Mouse (Mus musculus): Measurements from ENCODE around the gene Eomes.

Eomes gene

GRCm38 (mm10) chr9:118477961-118478360, at the start of gene Eomes:
Gene Eomes (plus strand): TSS chr9:118478212.
- DNase-seq: no peak

GRCm38 (mm10) chr9:118444809-118445208, 33.2 kb upstream of the Eomes start:
- no peak for DNase-seq

DNA sequence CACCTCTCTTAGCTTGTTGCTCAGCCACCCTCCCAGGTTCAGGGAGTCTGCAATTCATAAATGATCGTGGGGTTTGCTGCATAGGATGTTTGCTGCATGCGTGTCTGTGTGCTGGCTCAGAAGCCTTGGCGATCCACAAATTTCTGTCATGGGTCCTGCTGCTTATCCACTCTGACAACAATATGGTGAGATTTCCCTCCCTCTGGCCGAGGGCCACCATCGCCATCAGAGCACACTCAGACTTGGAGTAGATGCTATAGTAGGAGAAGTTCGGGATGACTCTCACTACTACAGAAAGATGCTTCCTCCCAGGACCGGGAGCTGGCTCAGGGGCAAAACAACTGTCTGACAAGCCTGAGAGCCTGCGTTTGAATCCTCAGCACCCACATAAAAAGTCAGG, 28.7 kb upstream of the Eomes start:
- no peak for DNase-seq

DNA sequence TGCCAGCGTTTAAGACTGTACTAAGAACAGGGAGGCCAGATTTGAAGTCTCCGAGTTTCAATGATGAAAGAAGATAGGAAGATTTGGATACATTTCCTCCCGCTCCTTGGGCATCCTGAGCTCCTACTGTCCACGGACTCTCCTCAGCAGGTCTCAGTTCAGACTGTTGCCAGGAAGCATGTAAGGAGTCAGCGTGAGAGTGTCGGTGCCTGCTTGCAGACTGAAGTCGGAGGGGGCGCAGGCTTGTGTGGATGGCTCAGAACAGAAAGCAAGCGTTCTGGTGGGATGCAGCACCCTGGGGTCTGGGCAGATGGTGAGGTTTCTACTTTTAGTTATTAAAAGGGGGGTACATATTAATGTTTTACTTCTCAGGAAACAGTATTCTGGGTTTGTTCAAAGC, 24.6 kb upstream of the Eomes start:
- DNase-seq: no peak

DNA sequence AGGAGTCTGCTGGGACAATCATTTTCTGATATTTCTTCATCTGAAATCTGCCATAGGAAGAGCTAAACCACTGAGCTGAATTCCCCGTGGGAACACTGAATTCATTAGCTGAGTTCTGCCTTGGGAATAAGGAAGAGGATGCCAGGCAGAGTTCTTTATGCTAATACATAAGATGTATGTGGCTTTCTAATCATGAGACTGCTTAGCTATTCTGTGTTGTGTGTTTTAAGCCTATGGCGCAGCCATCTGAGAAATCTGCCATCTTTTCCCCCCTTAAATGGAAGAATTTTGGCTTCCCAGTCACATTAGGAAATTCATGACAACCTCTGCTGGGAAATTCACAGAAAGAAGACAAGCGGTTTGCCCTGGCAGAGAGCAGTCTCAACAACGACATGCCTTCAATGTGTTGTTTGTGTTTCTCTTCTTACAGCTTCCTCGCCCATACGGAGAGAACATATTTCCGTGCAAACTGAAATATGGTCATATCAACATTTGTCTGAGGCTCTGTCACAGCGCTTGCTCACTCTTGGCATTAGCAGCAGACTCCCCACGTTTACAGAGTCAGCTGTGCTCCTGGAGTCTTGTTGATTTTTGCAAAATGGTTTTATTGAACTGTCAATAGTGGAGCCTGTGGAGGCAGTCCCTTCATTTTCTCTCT, 22.7 kb upstream of the Eomes start:
- DNase-seq: no peak

DNA sequence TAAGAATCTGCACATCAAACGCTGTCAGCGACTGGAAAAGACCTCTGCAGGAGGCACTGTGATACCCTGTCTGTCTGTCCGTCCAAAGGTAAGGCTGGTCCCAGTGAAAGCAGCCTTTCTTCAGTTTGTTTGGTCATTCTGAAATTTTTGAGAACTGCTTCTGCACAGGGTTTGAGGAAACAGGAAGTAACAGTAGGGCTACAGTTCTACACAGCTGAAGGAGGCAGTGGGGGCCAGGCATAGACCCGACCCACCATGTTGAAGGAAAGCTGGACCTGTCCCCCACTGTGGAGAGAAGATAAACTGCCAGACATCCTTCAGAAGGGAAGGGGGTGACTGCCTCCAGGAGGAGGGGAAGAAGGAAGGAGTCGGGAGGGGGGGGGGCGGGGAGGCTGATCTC, 21.6 kb upstream of the Eomes start:
- DNase-seq: no peak

DNA sequence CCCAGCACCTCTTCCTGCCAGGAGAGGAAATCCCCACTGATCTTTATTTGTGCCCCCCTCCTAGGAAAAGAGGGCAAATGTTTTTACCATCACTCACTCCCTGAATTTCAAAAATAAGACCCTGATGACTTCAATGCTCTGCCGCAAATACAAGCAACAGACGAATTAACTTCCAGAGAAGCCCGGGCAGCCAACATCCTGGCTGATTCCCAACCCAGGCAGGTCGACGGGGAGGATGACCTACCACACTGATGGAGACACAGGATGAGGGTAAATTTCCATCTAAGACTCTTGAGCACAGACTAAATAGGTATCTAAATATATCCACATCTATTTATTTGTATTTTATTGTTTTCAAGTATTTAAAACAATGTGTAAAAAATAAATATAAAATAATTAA, 20.0 kb upstream of the Eomes start:
- DNase-seq: no peak

- no peak for DNase-seq
Observed at GRCm38 (mm10) chr9:118464031-118464430, 14.0 kb upstream of the Eomes start.

DNA sequence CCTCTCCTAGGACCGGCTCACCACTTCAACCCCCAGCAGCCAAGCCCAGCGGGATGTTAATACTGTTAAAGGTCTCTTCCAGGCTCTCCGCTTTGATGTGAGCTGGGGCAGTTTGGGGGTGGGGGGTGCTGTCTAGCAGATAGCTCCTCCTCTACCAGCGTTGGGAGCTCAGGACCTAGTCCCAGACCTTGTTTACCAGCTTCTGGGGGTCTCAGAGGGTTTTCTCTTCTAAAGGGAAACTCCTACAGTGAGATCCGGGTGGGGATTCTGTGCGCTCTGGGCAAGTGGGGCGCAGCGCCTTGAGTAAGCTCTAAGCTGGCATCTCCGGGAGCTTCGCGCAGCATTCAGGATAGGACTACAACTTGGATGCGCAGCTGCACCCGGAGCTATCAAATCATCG, 9.7 kb upstream of the Eomes start:
- no peak for DNase-seq

DNA sequence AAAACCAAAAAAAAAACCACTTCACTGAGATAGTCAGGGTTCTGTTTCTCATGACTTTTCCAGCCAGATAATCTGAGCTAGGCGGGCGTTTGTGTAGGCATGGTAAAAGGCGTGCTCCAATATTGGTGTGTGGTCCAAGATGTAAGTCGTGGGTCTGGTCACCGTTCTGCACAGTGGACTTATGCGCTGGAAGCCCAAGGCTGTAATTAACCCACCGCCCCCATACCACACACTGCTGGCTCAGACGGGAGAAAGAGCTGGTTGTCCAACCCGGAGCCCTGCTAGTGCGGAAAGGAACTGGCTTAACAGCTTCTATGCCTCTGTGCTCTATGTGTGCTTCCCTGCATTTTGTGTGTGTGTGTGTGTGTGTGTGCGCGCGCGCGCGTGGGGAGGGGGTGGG, 8.7 kb upstream of the Eomes start:
- no peak for DNase-seq

- DNase-seq: no peak
Observed at GRCm38 (mm10) chr9:118471296-118471695, 6.7 kb upstream of the Eomes start.

DNA sequence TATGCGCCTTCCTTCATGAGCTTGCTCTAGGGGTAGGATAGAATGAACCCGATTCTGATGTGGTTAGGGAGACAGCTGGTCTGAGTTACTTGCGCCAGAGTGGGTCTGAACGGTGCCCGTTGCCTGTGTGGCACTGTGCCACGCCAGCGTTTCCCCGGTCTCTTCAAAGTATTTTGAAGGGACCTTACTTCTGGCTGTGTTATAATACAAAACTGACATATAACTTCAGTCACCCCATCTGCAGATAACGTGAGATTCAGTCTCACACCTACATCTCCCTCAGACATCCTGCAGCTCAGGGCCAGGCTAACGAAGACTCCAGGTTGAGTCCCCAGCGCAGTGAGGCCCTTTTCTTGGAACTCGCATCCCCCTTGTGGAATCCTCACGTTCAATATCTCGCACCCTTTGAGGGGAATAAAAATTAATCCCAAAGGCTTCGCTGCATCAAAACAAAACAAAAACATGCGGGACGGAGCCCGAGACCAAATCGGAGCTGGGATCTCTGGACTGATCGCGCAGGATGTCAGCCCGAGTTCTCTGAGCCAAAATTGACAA, 1.7 kb upstream of the Eomes start:
- no peak for DNase-seq

- peak; percentile 8 for DNase-seq
Observed at GRCm38 (mm10) chr9:118476766-118477271, 1.2 kb upstream of the Eomes start.

- DNase-seq: peak; percentile 15
Observed at GRCm38 (mm10) chr9:118477281-118477931, 606 bp upstream of the Eomes start.

GRCm38 (mm10) chr9:118478458-118478838, 436 bp downstream of the Eomes start:
- DNase-seq: no peak

GRCm38 (mm10) chr9:118478839-118479507, 961 bp downstream of the Eomes start:
- DNase-seq: peak; percentile 18

DNA sequence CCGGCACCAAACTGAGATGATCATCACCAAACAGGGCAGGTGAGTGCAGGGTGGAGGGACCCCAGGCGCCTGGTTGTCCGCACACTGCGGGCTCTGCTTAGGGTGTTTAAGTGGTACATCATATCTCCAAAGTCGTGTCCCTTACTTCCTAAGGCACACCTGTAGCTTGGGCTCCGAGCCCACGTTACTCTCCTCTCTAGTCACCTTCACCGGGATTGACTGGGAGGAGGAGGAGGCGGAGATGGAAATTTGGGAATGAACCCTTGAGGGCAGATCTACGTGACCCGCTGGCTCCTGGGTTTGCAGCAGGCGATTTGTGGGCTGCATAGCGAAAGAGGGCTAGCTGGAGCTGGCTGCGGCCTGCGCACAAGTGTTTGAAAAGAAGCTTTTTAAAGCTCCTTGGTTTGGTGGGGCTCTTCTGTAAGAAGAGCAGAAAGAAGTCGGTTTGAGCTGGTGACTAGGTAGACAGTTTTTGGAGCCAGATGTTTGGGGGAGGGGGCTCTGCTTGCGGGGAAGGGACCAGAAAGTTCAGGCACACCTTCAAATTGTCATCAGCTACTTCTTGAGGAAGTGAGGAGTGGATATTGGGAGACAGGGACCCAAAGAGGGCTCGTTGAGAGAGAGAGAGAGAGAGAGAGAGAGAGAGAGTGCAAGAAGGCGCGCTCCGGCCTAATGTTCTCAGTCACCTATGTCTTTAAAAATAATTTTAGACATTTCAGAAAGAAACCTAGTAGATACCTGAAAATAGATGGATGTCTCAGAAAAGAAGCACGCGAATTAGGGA, 1.7 kb downstream of the Eomes start:
- DNase-seq: no peak

DNA sequence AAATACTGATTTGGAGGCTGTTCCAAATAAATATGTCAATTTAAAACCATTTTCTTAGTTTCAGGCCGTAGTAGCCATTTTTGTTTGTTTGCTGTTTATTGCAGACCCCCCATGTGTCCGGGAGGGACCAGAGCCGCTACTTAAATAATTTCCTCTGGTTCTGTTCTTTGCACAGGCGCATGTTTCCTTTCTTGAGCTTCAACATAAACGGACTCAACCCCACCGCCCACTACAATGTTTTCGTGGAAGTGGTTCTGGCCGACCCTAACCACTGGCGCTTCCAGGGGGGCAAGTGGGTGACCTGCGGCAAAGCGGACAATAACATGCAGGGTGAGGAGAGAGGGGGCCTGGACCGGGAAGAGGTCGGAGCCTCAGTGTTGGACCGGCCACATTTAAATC, 2.3 kb downstream of the Eomes start:
- no peak for DNase-seq

DNA sequence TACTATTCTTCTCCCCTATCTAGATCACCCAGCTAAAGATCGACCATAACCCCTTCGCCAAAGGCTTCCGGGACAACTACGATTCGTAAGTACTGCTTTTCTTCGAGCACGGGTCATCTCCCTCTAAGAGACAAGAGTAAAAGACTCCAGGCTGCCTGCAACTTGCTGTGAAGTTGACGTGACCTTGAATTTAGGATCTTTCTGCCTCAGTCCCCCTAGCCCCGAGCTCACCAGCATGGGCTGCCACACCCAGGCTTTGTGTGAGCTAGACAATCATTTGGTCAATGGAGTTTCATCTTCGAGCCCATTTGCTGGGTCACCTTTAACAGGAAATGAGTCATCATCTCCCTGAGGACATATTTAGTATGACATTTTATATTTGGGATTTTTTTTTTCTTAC, 4.2 kb downstream of the Eomes start:
- DNase-seq: no peak

GRCm38 (mm10) chr9:118486361-118487095, 8.5 kb downstream of the Eomes start:
- DNase-seq: no peak

GRCm38 (mm10) chr9:118487096-118487395, 9.0 kb downstream of the Eomes start:
- DNase-seq: no peak

DNA sequence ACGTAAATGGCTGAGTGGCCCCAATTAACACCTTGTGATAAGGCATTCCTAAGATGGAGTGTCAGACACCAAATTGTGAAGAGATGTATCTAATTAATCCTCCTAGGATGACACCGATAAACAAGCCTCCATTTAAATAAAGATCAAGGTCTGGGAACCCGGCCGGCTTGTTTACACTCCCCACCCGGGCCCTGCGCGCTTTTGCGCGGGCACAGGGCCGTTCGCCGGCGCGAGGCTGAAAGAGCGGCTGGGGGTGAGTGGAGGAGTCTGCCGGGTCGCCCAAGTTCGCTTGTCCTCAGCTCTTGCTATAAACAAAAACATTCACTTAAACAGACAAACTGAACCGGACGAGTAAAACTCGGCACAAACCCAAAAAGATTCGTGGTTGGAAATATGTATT, 9.6 kb downstream of the Eomes start:
- DNase-seq: no peak

Measured in right cerebral cortex, postnatal 25 days (tissue).